Mouse (Mus musculus) neural tube, embryonic 13.5 days (tissue): ENCODE results near the gene Gja5. TPM values are rescaled to one million over a fixed set of nuclear protein-coding genes. Genes with fewer than 3 reads are reported as not detected.

ENCODE experiments used
- ATAC-seq: fragments of 200-750 bp; cut with Nextera tagmentation; 2 replicates; pipeline ENCODE4 v1.8.0; 2017; ENCODE audit warnings: low read depth, mild to moderate bottlenecking, moderate TSS enrichment, moderate library complexity
- H3K27ac ChIP-seq: fragments of 300-500 bp; sonication (generic); replicated peaks from 2 replicates; pipeline ENCODE4 v1.5.1; 2015; ENCODE audit warnings: moderate library complexity, mild to moderate bottlenecking, inconsistent platforms
- H3K27me3 ChIP-seq: fragments of 300-500 bp; sonication (generic); 2 replicates; pipeline ENCODE4 v1.6.1; 2015; ENCODE audit warnings: mild to moderate bottlenecking, inconsistent platforms
- H3K36me3 ChIP-seq: fragments of 300-500 bp; sonication (generic); 2 replicates; pipeline ENCODE4 v1.6.1; 2015; ENCODE audit warnings: mild to moderate bottlenecking, inconsistent platforms
- H3K4me1 ChIP-seq: fragments of 300-500 bp; sonication (generic); replicated peaks from 2 replicates; pipeline ENCODE4 v1.6.1; 2015; ENCODE audit warnings: inconsistent platforms
- H3K4me2 ChIP-seq: fragments of 300-500 bp; sonication (generic); 2 replicates; pipeline ENCODE4 v1.6.1; 2015; ENCODE audit warnings: inconsistent platforms, mild to moderate bottlenecking, moderate library complexity
- H3K4me3 ChIP-seq: fragments of 300-500 bp; sonication (generic); 2 replicates; pipeline ENCODE4 v1.5.1; 2015; ENCODE audit warnings: mild to moderate bottlenecking, inconsistent platforms
- H3K9ac ChIP-seq: fragments of 300-500 bp; sonication (generic); 2 replicates; pipeline ENCODE4 v1.6.1; 2015; ENCODE audit warnings: moderate library complexity, mild to moderate bottlenecking, inconsistent platforms
- H3K9me3 ChIP-seq: fragments of 300-500 bp; sonication (generic); 2 replicates; pipeline ENCODE4 v1.6.1; 2016; ENCODE audit warnings: inconsistent platforms
- WGBS: fragments of 180-500 bp; shearing (Covaris S2); methylation state at CpG from one replicate; pipeline ENCODE4 v1.1.7; 2015; 5-methylcytosine and 5-hydroxymethylcytosine counted together
- polyA plus RNA-seq: library from polyadenylated mRNA; unstranded; fragments of >200 nt; fragmentation: Nextera tagmentation; extraction: Ambion mirVana; gene quantifications from 2 replicates; pipeline ENCODE4 v1.2.1, GENCODE M21; 2015

The Gja5 gene
- polyA plus RNA-seq, result 5.7 and 6.5 TPM in 2 replicates

DNA sequence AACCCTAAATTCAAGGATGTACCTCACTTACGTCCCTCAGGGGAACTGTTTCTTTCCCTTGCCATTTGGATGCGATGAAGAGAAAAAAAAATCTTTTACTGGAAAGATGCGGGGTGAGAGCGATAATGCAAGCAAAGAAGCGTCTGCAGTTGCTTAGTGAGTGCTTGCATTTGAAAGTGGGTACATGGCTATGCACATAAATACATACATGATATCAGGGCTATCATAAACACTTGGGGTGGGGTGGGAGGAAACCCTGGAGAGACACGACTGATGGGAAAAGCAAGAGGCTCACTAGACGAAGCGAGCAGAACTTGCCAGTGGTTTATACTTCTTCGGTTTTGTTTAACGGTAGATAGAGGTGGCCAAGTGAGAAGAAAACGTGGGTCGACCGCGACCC lies at the start of gene Gja5:
Gene Gja5, plus strand, starts transcription at position 301 of the 400 bp plus-strand sequence.
- no peaks in the 10 kb centered on the region for H3K9me3 ChIP-seq
- H3K4me3 ChIP-seq, result peak within 1 kb of the TSS; percentile 99
- peaks cover 21% of the 10 kb centered on the region for H3K27me3 ChIP-seq
- peaks cover 13% of the 10 kb centered on the region for H3K4me1 ChIP-seq
- peak within 1 kb of the TSS; percentile 95 for H3K9ac ChIP-seq
- peak within 1 kb of the TSS; percentile 84 for H3K4me2 ChIP-seq
- H3K36me3 ChIP-seq, result no peaks in the 10 kb centered on the region
- ATAC-seq, result no peak
- WGBS, result 13% methylated on average over 14 of the region's 14 CpGs
- H3K27ac ChIP-seq, result peak within 1 kb of the TSS; percentile 54

DNA sequence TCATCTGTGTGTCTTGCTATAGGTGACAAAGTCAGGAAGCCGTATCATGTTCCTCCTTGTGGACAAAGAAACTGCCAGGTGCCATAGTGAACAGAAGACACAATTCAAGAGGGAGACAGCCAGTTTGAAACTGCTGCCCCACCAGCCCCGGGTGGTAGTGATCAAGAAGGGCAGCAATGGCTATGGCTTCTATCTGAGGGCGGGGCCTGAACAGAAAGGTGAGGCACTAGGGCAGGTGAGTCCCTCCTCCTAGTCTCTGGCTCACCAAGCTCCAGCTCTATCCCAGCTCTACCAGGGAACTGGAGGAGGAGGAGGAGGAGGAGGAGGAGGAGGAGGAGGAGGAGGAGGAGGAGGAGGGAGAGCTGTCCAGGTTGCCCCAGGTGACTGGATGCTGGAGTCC lies 48.7 kb upstream of the Gja5 start:
- H3K4me2 ChIP-seq, result no peak overlapping the region
- no peaks in the 10 kb centered on the region for H3K9me3 ChIP-seq
- 88% methylated on average over 3 of the region's 3 CpGs for WGBS

DNA sequence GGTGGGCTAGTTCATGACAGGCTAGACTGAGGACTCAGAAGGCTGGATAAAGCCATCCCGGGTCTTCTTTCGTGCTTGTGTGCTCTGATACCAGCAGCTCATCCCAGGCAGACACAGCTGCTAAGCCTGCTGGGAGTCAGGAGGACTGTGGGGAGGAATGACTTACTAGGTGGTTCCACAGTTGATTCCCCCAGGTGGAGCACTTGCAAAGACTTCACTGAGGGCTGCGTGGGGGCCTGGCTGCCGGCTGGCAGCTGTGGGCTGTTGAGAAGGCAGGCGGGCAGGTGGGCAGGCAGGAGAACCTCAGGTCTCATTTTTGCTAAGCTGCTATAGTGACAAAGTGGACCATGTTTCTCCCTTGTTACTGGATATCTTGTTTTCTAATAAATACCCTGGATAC lies 44.0 kb upstream of the Gja5 start:
- Histone ChIP-seq H3K36me3 (peaks cover 7% of the 10 kb centered on the region; the same call in 1 of the 2 replicates), H3K9ac (no peak overlapping the region), H3K4me3 (no peak overlapping the region), H3K27ac (no peak overlapping the region), H3K4me2 (no peak overlapping the region), H3K9me3 (no peaks in the 10 kb centered on the region), H3K4me1 (no peaks in the 10 kb centered on the region), H3K27me3 (no peaks in the 10 kb centered on the region)
- ATAC-seq, result no peak
- WGBS, result 95% methylated on average over 5 of the region's 5 CpGs

More for the DNA sequence above, 48.7 kb upstream of the Gja5 start:
- no peaks in the 10 kb centered on the region for H3K4me1 ChIP-seq
- H3K4me3 ChIP-seq, result no peak overlapping the region
- no peak for ATAC-seq
- H3K36me3 ChIP-seq, result peaks cover 7% of the 10 kb centered on the region; the same call in 1 of the 2 replicates
- H3K27me3 ChIP-seq, result no peaks in the 10 kb centered on the region
- H3K27ac ChIP-seq, result no peak overlapping the region
- no peak overlapping the region for H3K9ac ChIP-seq

DNA sequence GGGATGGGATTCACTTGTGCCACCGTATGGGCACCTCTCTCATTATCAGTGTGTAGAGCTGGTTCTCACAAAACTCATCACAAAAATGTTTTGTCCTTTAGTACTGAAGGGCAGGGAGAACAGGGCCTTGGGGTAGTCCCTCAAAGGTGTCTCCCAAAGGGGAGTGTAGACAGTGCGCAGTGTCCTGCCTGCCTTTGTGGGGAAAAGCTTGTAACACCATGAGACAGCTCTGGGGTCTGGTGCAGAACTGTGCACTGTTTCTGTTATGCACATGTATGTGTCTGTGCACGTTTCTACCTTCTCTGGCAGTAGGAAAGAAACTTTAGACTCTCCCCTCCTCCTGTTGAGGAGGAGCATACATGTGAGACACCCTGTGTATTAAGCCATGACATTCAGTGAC lies 36.6 kb upstream of the Gja5 start:
- H3K4me3 ChIP-seq, result no peak overlapping the region
- H3K4me2 ChIP-seq, result no peak overlapping the region
- ATAC-seq, result no peak
- H3K9ac ChIP-seq, result no peak overlapping the region
- H3K36me3 ChIP-seq, result peaks cover 53% of the 10 kb centered on the region
- no peaks in the 10 kb centered on the region for H3K27me3 ChIP-seq
- no peaks in the 10 kb centered on the region for H3K9me3 ChIP-seq
- H3K4me1 ChIP-seq, result no peaks in the 10 kb centered on the region
- no peak overlapping the region for H3K27ac ChIP-seq
- 93% methylated on average over 3 of the region's 3 CpGs for WGBS

DNA sequence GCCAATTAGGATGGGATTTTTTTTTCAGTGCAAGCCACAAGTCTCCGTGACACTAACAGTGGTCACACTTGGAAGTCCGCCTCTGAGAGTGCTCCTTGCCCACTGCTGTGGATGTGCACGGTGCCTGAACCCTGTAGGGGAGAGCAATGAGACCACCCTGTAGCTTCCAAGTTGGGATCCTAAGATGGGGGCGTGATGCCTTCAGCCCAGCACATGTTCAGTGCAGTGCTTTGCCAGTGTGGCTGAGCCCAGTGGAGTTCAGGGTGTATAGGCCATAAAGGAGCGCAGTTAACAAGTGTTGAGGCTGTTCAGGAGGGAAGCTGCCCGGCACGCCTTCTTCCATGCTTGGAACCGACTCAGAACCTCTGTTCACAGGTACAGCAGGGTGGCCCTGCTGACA lies 35.9 kb upstream of the Gja5 start:
- no peak overlapping the region for H3K4me2 ChIP-seq
- H3K27me3 ChIP-seq, result no peaks in the 10 kb centered on the region
- H3K9me3 ChIP-seq, result no peaks in the 10 kb centered on the region
- no peak overlapping the region for H3K9ac ChIP-seq
- H3K27ac ChIP-seq, result no peak overlapping the region
- H3K4me1 ChIP-seq, result no peaks in the 10 kb centered on the region
- H3K36me3 ChIP-seq, result peaks cover 60% of the 10 kb centered on the region
- WGBS, result 90% methylated on average over 8 of the region's 8 CpGs
- no peak for ATAC-seq
- H3K4me3 ChIP-seq, result no peak overlapping the region

DNA sequence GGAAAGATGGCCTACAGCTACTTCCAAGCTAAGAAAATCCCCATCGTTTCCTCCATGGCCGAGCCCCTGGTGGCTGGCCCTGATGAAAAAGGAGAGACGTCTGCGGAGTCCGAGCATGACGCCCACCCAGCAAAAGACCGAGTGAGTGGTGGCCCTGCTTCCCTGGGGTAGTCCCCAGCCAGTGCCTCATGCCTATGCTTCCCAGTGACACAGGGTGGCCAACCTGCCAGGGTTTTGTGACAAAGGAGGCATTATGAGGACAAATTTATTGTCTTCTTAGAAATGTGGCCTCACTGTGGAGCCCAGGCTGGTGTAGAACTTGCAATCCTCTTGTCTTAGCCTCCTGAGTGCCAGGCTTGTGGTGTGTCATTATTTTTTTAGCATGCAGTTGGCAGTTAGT lies 35.4 kb upstream of the Gja5 start:
- Histone ChIP-seq H3K4me3 (no peak overlapping the region), H3K27me3 (no peaks in the 10 kb centered on the region), H3K9ac (no peak overlapping the region), H3K4me1 (no peaks in the 10 kb centered on the region), H3K36me3 (peaks cover 65% of the 10 kb centered on the region), H3K9me3 (no peaks in the 10 kb centered on the region), H3K27ac (no peak overlapping the region), H3K4me2 (no peak overlapping the region)
- no peak for ATAC-seq
- 85% methylated on average over 7 of the region's 7 CpGs for WGBS

DNA sequence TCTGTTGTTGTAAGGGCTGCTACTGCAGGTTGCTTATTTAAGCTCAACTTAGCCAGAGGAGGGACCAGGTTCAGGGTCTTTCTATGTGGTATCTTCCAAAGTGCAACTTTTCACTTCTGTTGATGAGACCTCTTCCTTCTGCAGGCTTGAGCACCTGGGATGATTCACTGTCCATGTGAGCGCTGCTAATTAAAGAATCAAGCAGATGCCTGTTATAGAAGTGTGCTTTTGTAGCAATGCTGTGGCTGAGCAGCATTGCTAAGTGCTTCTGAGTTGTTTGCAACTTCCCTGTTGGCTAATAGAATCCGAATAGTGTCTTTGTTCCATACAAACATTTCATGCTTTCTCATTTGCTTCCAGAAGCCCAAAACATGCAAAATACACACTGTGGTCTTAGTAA lies 34.2 kb upstream of the Gja5 start:
- Histone ChIP-seq H3K4me1 (no peaks in the 10 kb centered on the region), H3K9me3 (no peaks in the 10 kb centered on the region), H3K36me3 (peaks cover 76% of the 10 kb centered on the region), H3K27me3 (no peaks in the 10 kb centered on the region), H3K27ac (no peak overlapping the region), H3K4me3 (no peak overlapping the region), H3K9ac (no peak overlapping the region), H3K4me2 (no peak overlapping the region)
- no peak for ATAC-seq
- WGBS, result 97% methylated on average over 2 of the region's 2 CpGs

DNA sequence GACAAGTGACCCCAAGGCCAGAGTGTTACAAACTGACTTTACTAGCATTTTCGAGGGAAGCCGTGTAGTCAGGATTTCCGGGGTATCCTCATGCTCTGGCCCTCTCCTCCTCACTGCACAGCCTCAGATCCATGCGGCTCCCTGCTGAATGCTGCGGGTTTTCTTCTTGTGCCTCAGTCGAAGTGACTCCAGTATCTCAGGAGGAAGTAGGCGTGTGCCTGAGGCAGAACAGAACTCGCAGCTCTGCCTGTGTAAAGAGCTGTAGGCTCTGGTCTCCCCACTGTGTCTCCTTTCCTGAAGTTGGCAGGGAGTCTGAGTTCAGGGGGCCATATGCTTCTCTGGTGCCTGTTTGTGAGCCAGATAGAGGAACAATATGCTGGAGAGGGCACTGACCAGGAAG lies 33.4 kb upstream of the Gja5 start:
- no peaks in the 10 kb centered on the region for H3K9me3 ChIP-seq
- H3K4me1 ChIP-seq, result no peaks in the 10 kb centered on the region
- no peak overlapping the region for H3K27ac ChIP-seq
- H3K4me3 ChIP-seq, result no peak overlapping the region
- peaks cover 81% of the 10 kb centered on the region for H3K36me3 ChIP-seq
- H3K9ac ChIP-seq, result no peak overlapping the region
- H3K4me2 ChIP-seq, result no peak overlapping the region
- H3K27me3 ChIP-seq, result no peaks in the 10 kb centered on the region
- 89% methylated on average over 8 of the region's 8 CpGs for WGBS
- no peak for ATAC-seq

DNA sequence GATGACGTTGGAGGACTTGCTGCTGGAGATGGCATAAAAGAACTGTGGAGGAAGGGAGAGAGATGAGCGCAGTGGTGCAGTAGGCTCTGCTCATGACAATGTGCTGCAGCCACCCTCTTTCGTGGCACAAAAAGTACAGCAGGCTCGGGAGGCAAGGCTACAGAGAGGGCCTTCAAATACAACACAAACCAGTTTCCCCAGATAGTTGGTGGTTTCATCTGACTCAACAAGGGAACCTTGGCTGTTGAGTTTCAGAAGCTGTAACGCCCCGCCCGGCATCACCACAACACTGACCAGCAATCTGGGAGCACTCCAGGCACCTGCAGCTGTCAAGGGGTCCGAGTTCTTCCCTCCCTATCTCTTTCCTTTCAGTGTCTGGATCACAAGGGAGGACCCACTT lies 32.0 kb upstream of the Gja5 start:
- Histone ChIP-seq H3K4me1 (no peaks in the 10 kb centered on the region), H3K4me3 (no peak overlapping the region), H3K9me3 (no peaks in the 10 kb centered on the region), H3K36me3 (peaks cover 85% of the 10 kb centered on the region), H3K27me3 (no peaks in the 10 kb centered on the region), H3K27ac (no peak overlapping the region), H3K4me2 (no peak overlapping the region), H3K9ac (no peak overlapping the region)
- WGBS, result 90% methylated on average over 8 of the region's 8 CpGs
- no peak for ATAC-seq

DNA sequence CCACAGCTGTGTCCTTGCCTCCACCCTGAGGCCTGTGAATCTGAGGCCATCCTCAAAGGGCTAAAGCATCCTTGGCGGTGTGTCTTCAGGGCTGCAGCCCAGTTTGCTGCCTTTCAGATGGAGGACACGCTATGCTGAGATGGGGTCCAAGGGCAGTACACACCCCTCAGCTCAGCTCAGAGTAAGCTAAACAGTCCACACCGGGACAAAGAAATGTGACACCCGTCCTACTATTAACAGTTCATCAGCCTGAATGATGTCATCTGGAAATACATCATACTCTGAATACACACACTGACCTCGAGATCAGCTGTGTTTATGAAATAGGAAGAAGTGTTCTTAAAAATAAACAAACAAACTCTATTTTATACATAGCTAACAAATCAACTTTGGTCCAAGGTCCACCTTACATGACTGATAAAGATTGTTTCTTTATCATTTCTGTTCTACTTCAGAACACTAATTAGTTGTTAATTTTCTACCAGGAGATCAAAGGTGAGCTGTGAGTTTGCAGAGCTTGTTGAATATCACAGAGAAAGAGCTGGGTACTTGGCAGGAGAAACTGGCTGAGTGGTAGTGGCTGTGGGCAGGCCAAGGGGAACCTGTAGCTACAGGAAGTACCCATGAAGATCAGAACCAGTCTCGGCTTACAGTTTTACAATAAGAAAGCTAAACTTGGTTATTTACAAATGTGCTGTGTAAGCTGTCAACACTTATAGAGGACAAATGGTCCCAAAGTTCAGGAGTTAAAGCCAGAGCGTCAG lies 29.5 kb upstream of the Gja5 start:
- 85% methylated on average over 7 of the region's 7 CpGs for WGBS
- Histone ChIP-seq H3K4me1 (no peaks in the 10 kb centered on the region), H3K4me3 (no peak overlapping the region), H3K27me3 (no peaks in the 10 kb centered on the region), H3K9me3 (no peaks in the 10 kb centered on the region), H3K9ac (no peak overlapping the region), H3K36me3 (peaks cover 84% of the 10 kb centered on the region), H3K27ac (no peak overlapping the region), H3K4me2 (no peak overlapping the region)
- no peak for ATAC-seq

DNA sequence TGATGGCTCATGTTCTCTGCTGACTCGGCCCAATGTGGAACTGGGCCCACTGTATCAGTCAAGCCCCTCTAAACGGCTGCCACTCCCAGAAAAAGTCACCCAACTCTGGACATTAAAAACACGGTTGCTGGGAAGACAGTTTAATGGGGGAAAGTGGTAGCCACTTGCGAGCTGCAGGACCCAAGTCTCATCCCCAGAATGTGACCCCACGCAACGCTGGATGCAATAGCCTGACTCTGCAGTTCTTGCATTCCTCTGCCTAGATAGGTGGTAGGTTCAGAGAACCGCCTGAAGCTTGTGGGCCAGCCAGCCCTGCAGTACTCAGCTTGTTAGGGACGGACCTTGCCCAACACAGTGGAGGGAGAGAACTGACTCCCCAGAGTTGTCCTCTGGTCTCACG lies 25.0 kb upstream of the Gja5 start:
- Histone ChIP-seq H3K27ac (no peak overlapping the region), H3K4me3 (no peak overlapping the region), H3K27me3 (no peaks in the 10 kb centered on the region), H3K36me3 (peaks cover 76% of the 10 kb centered on the region), H3K9me3 (no peaks in the 10 kb centered on the region), H3K4me2 (no peak overlapping the region), H3K4me1 (no peaks in the 10 kb centered on the region), H3K9ac (no peak overlapping the region)
- WGBS, result 93% methylated on average over 9 of the region's 9 CpGs
- no peak for ATAC-seq

DNA sequence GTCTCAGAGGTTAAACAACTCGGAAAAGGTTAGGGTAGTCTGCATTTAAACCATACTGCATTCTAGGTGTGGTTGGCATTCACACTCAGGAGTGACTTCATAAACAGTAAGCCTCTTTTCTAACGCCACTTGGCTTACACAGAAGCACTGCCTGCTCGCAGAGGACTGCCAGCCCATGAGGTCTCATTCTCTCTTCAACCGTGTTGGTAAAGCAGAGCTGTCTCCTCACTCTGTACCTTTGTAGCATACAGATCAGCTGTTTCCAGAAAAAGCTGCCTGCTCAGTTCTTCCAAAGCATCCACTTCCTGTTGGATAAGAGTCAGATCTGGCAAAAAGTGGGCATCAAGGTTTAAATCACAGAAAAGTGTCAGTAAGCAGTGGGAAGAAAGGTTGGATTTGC lies 24.1 kb upstream of the Gja5 start:
- Histone ChIP-seq H3K27me3 (no peaks in the 10 kb centered on the region), H3K9me3 (no peaks in the 10 kb centered on the region), H3K27ac (no peak overlapping the region), H3K9ac (no peak overlapping the region), H3K4me3 (no peak overlapping the region), H3K4me1 (no peaks in the 10 kb centered on the region), H3K4me2 (no peak overlapping the region), H3K36me3 (peaks cover 72% of the 10 kb centered on the region)
- ATAC-seq, result no peak
- WGBS, result 84% methylated on average over 4 of the region's 4 CpGs

DNA sequence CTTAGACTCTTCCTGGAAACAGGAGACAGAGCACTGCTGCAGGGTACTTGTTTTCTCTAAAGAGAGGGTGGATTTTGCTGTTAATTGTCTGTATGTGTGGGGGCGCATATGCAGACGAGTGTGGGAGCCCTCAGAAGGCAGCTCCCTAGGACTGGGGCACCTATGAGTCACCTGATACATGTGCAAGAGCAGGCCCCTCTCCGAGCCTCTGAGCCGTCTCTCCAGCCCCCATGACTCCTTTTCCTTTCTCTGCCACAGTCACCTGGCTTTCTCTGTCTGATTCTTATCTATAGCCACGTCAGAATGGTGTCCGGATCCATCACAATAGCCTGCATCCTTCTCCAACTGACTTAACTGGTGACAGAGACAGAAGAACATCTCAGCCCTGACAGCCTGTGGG lies 22.9 kb upstream of the Gja5 start:
- Histone ChIP-seq H3K4me1 (no peaks in the 10 kb centered on the region), H3K4me3 (no peak overlapping the region), H3K27ac (no peak overlapping the region), H3K27me3 (no peaks in the 10 kb centered on the region), H3K4me2 (no peak overlapping the region), H3K36me3 (peaks cover 76% of the 10 kb centered on the region), H3K9ac (no peak overlapping the region), H3K9me3 (no peaks in the 10 kb centered on the region)
- WGBS, result 90% methylated on average over 6 of the region's 6 CpGs
- ATAC-seq, result no peak
